Mouse (Mus musculus) heart, embryonic 11.5 days (tissue): Measurements from ENCODE around the gene Arhgap15. TPM values are rescaled to one million over a fixed set of nuclear protein-coding genes. Genes with fewer than 3 reads are reported as not detected.

ENCODE experiments used
- ATAC-seq: fragments of 200-750 bp; cut with Nextera tagmentation; replicated peaks from 2 replicates; pipeline ENCODE4 v1.8.0; 2017; ENCODE audit warnings: moderate library complexity; ENCODE audit not compliant: insufficient number of reproducible peaks, low FRiP score, low TSS enrichment
- H3K27ac ChIP-seq: fragments of 300-500 bp; sonication (generic); 2 replicates; pipeline ENCODE4 v1.5.1; 2014; ENCODE audit warnings: mild to moderate bottlenecking, low read depth, low read length
- H3K27me3 ChIP-seq: fragments of 300-500 bp; sonication (generic); 2 replicates; pipeline ENCODE4 v1.6.1; 2014; ENCODE audit warnings: mild to moderate bottlenecking, low read length, mixed read lengths; ENCODE audit not compliant: control insufficient read depth, insufficient read depth
- H3K36me3 ChIP-seq: fragments of 300-500 bp; sonication (generic); 2 replicates; pipeline ENCODE4 v1.6.1; 2014; ENCODE audit warnings: mild to moderate bottlenecking, low read length, moderate library complexity, mixed read lengths; ENCODE audit not compliant: control insufficient read depth, insufficient read depth
- H3K4me1 ChIP-seq: fragments of 300-500 bp; sonication (generic); 2 replicates; pipeline ENCODE4 v1.6.1; 2014; ENCODE audit warnings: low read length; ENCODE audit not compliant: control insufficient read depth, insufficient read depth
- H3K4me2 ChIP-seq: fragments of 300-500 bp; sonication (generic); 2 replicates; pipeline ENCODE4 v1.6.1; 2014; ENCODE audit warnings: mild to moderate bottlenecking, moderate library complexity
- H3K4me3 ChIP-seq: fragments of 300-500 bp; sonication (generic); 2 replicates; pipeline ENCODE4 v1.5.1; 2014; ENCODE audit warnings: low read depth, low read length
- H3K9ac ChIP-seq: fragments of 300-500 bp; sonication (generic); 2 replicates; pipeline ENCODE4 v1.6.1; 2014; ENCODE audit warnings: mild to moderate bottlenecking, low read depth, low read length, moderate library complexity
- H3K9me3 ChIP-seq: fragments of 300-500 bp; sonication (generic); replicated peaks from 2 replicates; pipeline ENCODE4 v1.6.1; 2016; ENCODE audit warnings: low read length; ENCODE audit not compliant: control insufficient read depth
- WGBS: fragments of 180-500 bp; shearing (Covaris S2); extraction: QIAGEN DNeasy Blood & Tissue Kit; methylation state at CpG from one replicate; pipeline ENCODE4 v1.1.7; 2014; ENCODE audit not compliant: insufficient replicate concordance; 5-methylcytosine and 5-hydroxymethylcytosine counted together
- polyA plus RNA-seq: library from polyadenylated mRNA; unstranded; fragments of >200 nt; fragmentation: Nextera tagmentation; extraction: Ambion mirVana; gene quantifications from 2 replicates; pipeline ENCODE4 v1.2.1, GENCODE M21; 2014

The Arhgap15 gene
- polyA plus RNA-seq, 1 experiment from 2014 or later, result 0.43 TPM

DNA sequence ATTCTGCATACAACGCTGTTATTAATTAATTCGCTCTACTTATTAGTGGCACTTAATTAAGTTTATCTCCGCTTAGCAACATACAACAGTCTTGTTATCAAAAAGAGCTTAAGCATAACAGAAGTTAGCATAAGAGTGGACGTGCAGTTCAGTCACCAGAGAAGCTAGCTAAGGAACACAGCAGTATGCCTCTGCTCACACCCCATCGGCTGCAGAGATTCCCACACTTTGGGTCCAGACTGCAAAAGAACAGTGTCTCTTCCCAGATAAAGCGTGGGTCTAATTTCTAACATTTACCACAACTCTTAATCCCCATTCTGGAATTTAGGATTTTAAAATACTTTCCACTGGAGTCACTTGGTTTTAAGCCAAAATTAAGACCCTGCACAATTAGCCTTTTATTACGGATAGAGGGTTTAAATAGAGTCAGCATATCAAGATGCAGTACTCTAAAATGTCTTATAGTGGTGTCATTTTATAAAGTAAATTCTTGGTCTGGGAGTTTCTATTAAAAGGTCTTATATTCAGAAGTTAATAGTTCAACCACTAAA lies 400.0 kb downstream of the Arhgap15 start:
- no peak overlapping the region for H3K4me2 ChIP-seq
- no peak overlapping the region for H3K9ac ChIP-seq
- H3K27ac ChIP-seq, result no peak overlapping the region
- no peaks in the 10 kb centered on the region for H3K4me1 ChIP-seq
- ATAC-seq, result no peak
- H3K4me3 ChIP-seq, result no peak overlapping the region
- 66% methylated on average over 7 of the region's 7 CpGs for WGBS
- no peaks in the 10 kb centered on the region for H3K36me3 ChIP-seq
- no peaks in the 10 kb centered on the region for H3K9me3 ChIP-seq
- no peaks in the 10 kb centered on the region for H3K27me3 ChIP-seq

DNA sequence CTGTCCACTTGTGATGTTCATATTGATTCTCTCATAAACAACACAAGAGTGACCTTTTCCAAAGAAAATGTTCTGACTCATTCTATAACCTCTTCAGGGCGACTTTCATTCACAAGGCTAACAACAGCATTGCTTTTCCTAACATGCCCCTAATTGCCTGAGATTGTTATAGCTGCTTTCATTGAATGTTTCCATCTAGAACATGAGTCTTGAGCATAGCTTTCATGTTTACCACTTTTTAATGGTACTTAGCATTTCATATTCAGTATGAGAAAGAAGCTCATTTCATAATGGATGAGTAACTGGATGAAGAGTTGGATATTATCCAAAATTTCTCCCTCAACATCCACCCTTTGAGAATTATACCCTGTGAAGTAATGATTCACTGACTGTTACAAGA lies 403.7 kb downstream of the Arhgap15 start:
- WGBS, result 70% methylated on average over 1 of the region's 1 CpGs
- no peak for ATAC-seq
- Histone ChIP-seq H3K4me1 (no peaks in the 10 kb centered on the region), H3K9ac (no peak overlapping the region), H3K9me3 (no peaks in the 10 kb centered on the region), H3K36me3 (no peaks in the 10 kb centered on the region), H3K4me3 (no peak overlapping the region), H3K27me3 (no peaks in the 10 kb centered on the region), H3K27ac (no peak overlapping the region), H3K4me2 (no peak overlapping the region)

- no peak overlapping the region for H3K9ac ChIP-seq
- no peaks in the 10 kb centered on the region for H3K9me3 ChIP-seq
- ATAC-seq, result no peak
- WGBS, result 63% methylated on average over 4 of the region's 4 CpGs
- no peaks in the 10 kb centered on the region for H3K36me3 ChIP-seq
- no peaks in the 10 kb centered on the region for H3K27me3 ChIP-seq
- H3K4me1 ChIP-seq, result no peaks in the 10 kb centered on the region
- no peak overlapping the region for H3K4me3 ChIP-seq
- no peak overlapping the region for H3K4me2 ChIP-seq
- H3K27ac ChIP-seq, result no peak overlapping the region
These were observed 411.7 kb downstream of the Arhgap15 start for GRCm38 (mm10) chr2:44160358-44160757.

DNA sequence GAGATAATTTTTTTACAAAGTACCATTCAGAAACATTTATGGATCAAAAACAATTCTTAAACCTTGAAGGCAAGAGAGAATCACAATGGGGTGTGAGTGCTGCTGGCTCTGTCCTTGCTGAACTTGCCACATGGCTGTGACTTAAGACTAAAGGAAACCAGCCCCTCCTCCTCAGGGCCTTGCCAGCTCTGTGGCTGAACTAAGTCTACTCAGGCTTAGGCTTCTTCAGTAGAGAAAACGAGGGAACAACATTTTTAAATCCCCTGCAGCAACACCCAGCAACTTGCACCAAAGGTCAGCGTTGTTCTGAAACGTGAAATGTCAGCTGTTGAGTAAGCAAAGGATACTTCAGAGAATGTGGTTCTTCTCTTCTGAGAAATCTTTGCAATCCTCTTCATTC lies 417.2 kb downstream of the Arhgap15 start:
- H3K4me2 ChIP-seq, result no peak overlapping the region
- ATAC-seq, result no peak
- WGBS, result 50% methylated on average over 3 of the region's 3 CpGs
- no peaks in the 10 kb centered on the region for H3K4me1 ChIP-seq
- no peaks in the 10 kb centered on the region for H3K36me3 ChIP-seq
- no peak overlapping the region for H3K4me3 ChIP-seq
- H3K9me3 ChIP-seq, result no peaks in the 10 kb centered on the region
- H3K9ac ChIP-seq, result no peak overlapping the region
- H3K27ac ChIP-seq, result no peak overlapping the region
- H3K27me3 ChIP-seq, result no peaks in the 10 kb centered on the region

DNA sequence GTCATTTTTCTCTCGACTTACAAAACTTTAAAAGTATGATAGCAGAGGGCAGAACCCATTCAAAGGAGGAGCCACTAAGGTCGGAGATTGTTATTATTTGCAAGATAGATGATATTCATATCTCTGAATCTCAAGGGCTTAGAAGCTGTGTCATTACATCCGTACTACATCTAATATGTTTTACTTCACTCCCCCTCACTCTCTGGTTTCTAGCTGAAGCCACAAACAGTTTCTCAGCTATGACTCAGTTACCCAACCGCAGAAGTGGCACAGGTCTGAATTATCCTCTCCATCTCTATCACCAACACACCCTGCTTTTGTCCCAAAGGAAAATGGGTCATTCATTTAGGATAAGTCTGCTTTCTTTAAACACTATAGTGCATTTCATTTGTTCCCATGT lies 418.1 kb downstream of the Arhgap15 start:
- no peaks in the 10 kb centered on the region for H3K9me3 ChIP-seq
- H3K36me3 ChIP-seq, result no peaks in the 10 kb centered on the region
- no peak overlapping the region for H3K9ac ChIP-seq
- H3K27me3 ChIP-seq, result no peaks in the 10 kb centered on the region
- ATAC-seq, result no peak
- no peaks in the 10 kb centered on the region for H3K4me1 ChIP-seq
- WGBS, result 76% methylated on average over 4 of the region's 4 CpGs
- H3K27ac ChIP-seq, result no peak overlapping the region
- no peak overlapping the region for H3K4me2 ChIP-seq
- H3K4me3 ChIP-seq, result no peak overlapping the region

DNA sequence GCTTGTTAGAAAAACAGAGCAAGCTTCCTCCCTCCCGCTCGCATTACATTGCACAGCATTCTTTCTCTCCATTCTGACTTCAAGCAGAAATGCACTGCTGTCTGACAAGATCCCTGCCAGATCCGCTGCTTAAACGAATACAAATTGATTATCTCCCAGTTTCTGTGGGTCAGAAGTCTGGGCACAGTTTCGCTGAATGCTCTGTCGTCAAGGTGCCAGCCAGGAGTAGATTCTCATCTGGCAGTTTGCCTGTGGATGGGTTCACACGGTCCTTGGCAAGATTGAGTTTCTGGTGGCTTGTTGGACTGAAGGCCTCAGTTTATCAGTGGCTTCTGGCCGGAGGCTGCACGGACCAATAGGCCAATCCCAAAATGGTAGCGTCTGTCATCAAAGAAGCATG lies 435.9 kb downstream of the Arhgap15 start:
- Histone ChIP-seq H3K27ac (no peak overlapping the region), H3K36me3 (no peaks in the 10 kb centered on the region), H3K9ac (no peak overlapping the region), H3K27me3 (no peaks in the 10 kb centered on the region), H3K4me2 (no peak overlapping the region), H3K4me3 (no peak overlapping the region), H3K9me3 (no peaks in the 10 kb centered on the region), H3K4me1 (no peaks in the 10 kb centered on the region)
- no peak for ATAC-seq
- 61% methylated on average over 10 of the region's 10 CpGs for WGBS

DNA sequence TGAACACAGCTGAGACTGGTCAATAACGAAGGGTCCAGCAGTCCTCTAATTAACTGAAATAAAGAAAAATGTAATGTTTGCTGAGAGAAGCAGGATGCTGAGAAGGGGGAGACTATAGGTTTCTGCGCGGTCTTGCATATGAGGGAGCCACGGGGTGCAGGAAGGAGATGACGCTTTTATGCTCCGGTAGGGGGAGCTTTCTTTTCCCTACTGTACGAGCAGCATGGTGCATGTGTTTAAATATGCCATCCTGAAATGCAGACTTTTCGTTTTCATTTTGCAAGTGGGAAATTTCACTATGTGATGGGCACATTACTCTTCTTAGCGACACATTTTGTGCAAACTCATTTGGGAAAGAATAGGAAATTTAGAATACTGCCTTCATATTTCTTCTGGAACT lies 442.1 kb downstream of the Arhgap15 start:
- no peak overlapping the region for H3K4me2 ChIP-seq
- no peaks in the 10 kb centered on the region for H3K27me3 ChIP-seq
- no peak for ATAC-seq
- no peak overlapping the region for H3K4me3 ChIP-seq
- H3K27ac ChIP-seq, result no peak overlapping the region
- no peaks in the 10 kb centered on the region for H3K36me3 ChIP-seq
- no peak overlapping the region for H3K9ac ChIP-seq
- no peaks in the 10 kb centered on the region for H3K9me3 ChIP-seq
- whole genome bisulfite sequencing, result 85% methylated on average over 9 of the region's 9 CpGs
- H3K4me1 ChIP-seq, result no peaks in the 10 kb centered on the region

GRCm38 (mm10) chr2:44192058-44192457 lies 443.4 kb downstream of the Arhgap15 start:
- H3K36me3 ChIP-seq, result no peaks in the 10 kb centered on the region
- no peak overlapping the region for H3K4me2 ChIP-seq
- no peaks in the 10 kb centered on the region for H3K9me3 ChIP-seq
- no peak for ATAC-seq
- no peak overlapping the region for H3K9ac ChIP-seq
- H3K4me1 ChIP-seq, result no peaks in the 10 kb centered on the region
- no peak overlapping the region for H3K4me3 ChIP-seq
- H3K27me3 ChIP-seq, result no peaks in the 10 kb centered on the region
- 76% methylated on average over 3 of the region's 3 CpGs for WGBS
- no peak overlapping the region for H3K27ac ChIP-seq

DNA sequence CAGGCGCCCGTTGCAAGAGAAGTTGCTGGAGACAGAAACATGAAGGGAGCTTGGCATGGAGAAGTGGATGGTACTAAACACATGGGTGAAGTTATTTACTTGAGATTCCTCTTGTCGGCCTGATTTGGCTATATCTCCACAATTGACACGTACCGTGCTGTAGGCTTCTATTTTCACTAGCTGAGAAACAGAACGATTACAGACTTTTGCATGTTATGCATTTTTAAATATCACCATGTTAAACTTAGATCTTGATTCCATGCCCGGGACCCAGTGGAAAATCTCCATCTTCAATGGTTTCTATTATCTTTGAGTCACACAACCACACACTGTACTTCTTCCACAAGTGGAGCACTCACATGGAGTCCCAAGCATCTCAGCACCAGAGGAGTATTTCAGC lies 466.9 kb downstream of the Arhgap15 start:
- no peak overlapping the region for H3K9ac ChIP-seq
- no peak for ATAC-seq
- no peak overlapping the region for H3K4me3 ChIP-seq
- no peaks in the 10 kb centered on the region for H3K4me1 ChIP-seq
- no peaks in the 10 kb centered on the region for H3K9me3 ChIP-seq
- H3K27ac ChIP-seq, result no peak overlapping the region
- H3K36me3 ChIP-seq, result no peaks in the 10 kb centered on the region
- 85% methylated on average over 7 of the region's 7 CpGs for WGBS
- no peaks in the 10 kb centered on the region for H3K27me3 ChIP-seq
- no peak overlapping the region for H3K4me2 ChIP-seq
